Mouse (Mus musculus): ENCODE results near the gene Tent4b. TPM values are rescaled to one million over a fixed set of nuclear protein-coding genes. Genes with fewer than 3 reads are reported as not detected.

Tent4b gene
- polyA plus RNA-seq, 1 experiment from 2014 or later, result 9.5 TPM

GRCm38 (mm10) chr8:88269107-88269875 is 70.3 kb downstream of the Tent4b start:
- H3K4me2 ChIP-seq, result no peak overlapping the region
- no peak overlapping the region for H3K27ac ChIP-seq
- H3K4me1 ChIP-seq (replicated peaks), result peaks cover 12% of the 10 kb centered on the region
- ATAC-seq (ENCODE audit: low FRiP score), result no peak
- H3K9me3 ChIP-seq, result no peaks in the 10 kb centered on the region
- H3K36me3 ChIP-seq, result no peaks in the 10 kb centered on the region
- H3K9ac ChIP-seq, result no peak overlapping the region
- H3K27me3 ChIP-seq, result peaks cover 40% of the 10 kb centered on the region
- no peak overlapping the region for H3K4me3 ChIP-seq
- 67% methylated on average over 7 of the region's 7 CpGs for WGBS

- Histone ChIP-seq H3K27me3 (peaks cover 44% of the 10 kb centered on the region), H3K9me3 (no peaks in the 10 kb centered on the region), H3K36me3 (no peaks in the 10 kb centered on the region), H3K9ac (no peak overlapping the region), H3K27ac (no peak overlapping the region), H3K4me1 (replicated peaks) (peaks cover 12% of the 10 kb centered on the region), H3K4me3 (no peak overlapping the region), H3K4me2 (no peak overlapping the region)
- ATAC-seq (ENCODE audit: low FRiP score), result no peak
- WGBS, result 77% methylated on average over 3 of the region's 3 CpGs
Observed at GRCm38 (mm10) chr8:88270086-88270485, 71.1 kb downstream of the Tent4b start.

GRCm38 (mm10) chr8:88272231-88273050 is 73.4 kb downstream of the Tent4b start, which contains the start of gene Adcy7:
TSS of gene Adcy7 (plus strand) at chr8:88272403.
- WGBS, result 3% methylated on average over 61 of the region's 64 CpGs
- peak; percentile 59 for ATAC-seq (ENCODE audit: low FRiP score)
- Histone ChIP-seq H3K4me2 (peak within 1 kb of the TSS; percentile 85), H3K9ac (peak within 1 kb of the TSS; percentile 70), H3K27ac (no peak within 1 kb of the TSS), H3K27me3 (peaks cover 46% of the 10 kb centered on the region), H3K4me1 (replicated peaks) (peaks cover 12% of the 10 kb centered on the region), H3K9me3 (no peaks in the 10 kb centered on the region), H3K36me3 (no peaks in the 10 kb centered on the region), H3K4me3 (peak within 1 kb of the TSS; percentile 47)

- peak overlapping the region; percentile 47 for H3K4me3 ChIP-seq
- H3K4me1 ChIP-seq (replicated peaks), result peaks cover 12% of the 10 kb centered on the region
- ATAC-seq (ENCODE audit: low FRiP score), result no peak
- no peaks in the 10 kb centered on the region for H3K9me3 ChIP-seq
- H3K9ac ChIP-seq, result peak overlapping the region; percentile 70; the same call in 1 of the 2 replicates
- 69% methylated on average over 7 of the region's 7 CpGs for WGBS
- H3K4me2 ChIP-seq, result peak overlapping the region; percentile 85
- peaks cover 46% of the 10 kb centered on the region for H3K27me3 ChIP-seq
- no peak overlapping the region for H3K27ac ChIP-seq
- H3K36me3 ChIP-seq, result no peaks in the 10 kb centered on the region
Observed at GRCm38 (mm10) chr8:88273051-88273430, 74.0 kb downstream of the Tent4b start.

- H3K9ac ChIP-seq, result no peak overlapping the region
- no peak overlapping the region for H3K4me3 ChIP-seq
- 91% methylated on average over 5 of the region's 5 CpGs for WGBS
- H3K36me3 ChIP-seq, result no peaks in the 10 kb centered on the region
- H3K9me3 ChIP-seq, result no peaks in the 10 kb centered on the region
- no peak overlapping the region for H3K4me2 ChIP-seq
- peaks cover 12% of the 10 kb centered on the region for H3K4me1 ChIP-seq (replicated peaks)
- H3K27me3 ChIP-seq, result peaks cover 44% of the 10 kb centered on the region
- ATAC-seq (ENCODE audit: low FRiP score), result no peak
- H3K27ac ChIP-seq, result no peak overlapping the region
Observed at GRCm38 (mm10) chr8:88274090-88274489, 75.1 kb downstream of the Tent4b start.

GRCm38 (mm10) chr8:88279220-88279619 is 80.2 kb downstream of the Tent4b start:
- H3K9me3 ChIP-seq, result no peaks in the 10 kb centered on the region
- ATAC-seq (ENCODE audit: low FRiP score), result no peak
- H3K27me3 ChIP-seq, result peaks cover 7% of the 10 kb centered on the region; the same call in 1 of the 2 replicates
- no peaks in the 10 kb centered on the region for H3K4me1 ChIP-seq (replicated peaks)
- H3K4me3 ChIP-seq, result no peak overlapping the region
- WGBS, result 66% methylated on average over 5 of the region's 5 CpGs
- no peak overlapping the region for H3K4me2 ChIP-seq
- no peaks in the 10 kb centered on the region for H3K36me3 ChIP-seq
- no peak overlapping the region for H3K27ac ChIP-seq
- no peak overlapping the region for H3K9ac ChIP-seq

- Histone ChIP-seq H3K9me3 (no peaks in the 10 kb centered on the region), H3K27ac (no peak overlapping the region), H3K9ac (no peak overlapping the region), H3K27me3 (0 out of 2 replicates have a peak, but pooled peaks cover 3% of the 10 kb centered on the region), H3K4me2 (no peak overlapping the region), H3K36me3 (no peaks in the 10 kb centered on the region), H3K4me1 (replicated peaks) (no peaks in the 10 kb centered on the region), H3K4me3 (no peak overlapping the region)
- no peak for ATAC-seq (ENCODE audit: low FRiP score)
- WGBS, result 86% methylated on average over 6 of the region's 6 CpGs
Observed at GRCm38 (mm10) chr8:88279670-88280069, 80.7 kb downstream of the Tent4b start.

- Histone ChIP-seq H3K4me3 (no peak overlapping the region), H3K27ac (no peak overlapping the region), H3K36me3 (no peaks in the 10 kb centered on the region), H3K4me2 (no peak overlapping the region), H3K9me3 (no peaks in the 10 kb centered on the region), H3K4me1 (replicated peaks) (no peaks in the 10 kb centered on the region), H3K9ac (no peak overlapping the region), H3K27me3 (0 out of 2 replicates have a peak, but pooled peaks cover 3% of the 10 kb centered on the region)
- 74% methylated on average over 7 of the region's 7 CpGs for WGBS
- ATAC-seq (ENCODE audit: low FRiP score), result no peak
Observed at GRCm38 (mm10) chr8:88280904-88281303, 81.9 kb downstream of the Tent4b start.

- Histone ChIP-seq H3K4me3 (no peak overlapping the region), H3K27me3 (no peaks in the 10 kb centered on the region), H3K4me1 (replicated peaks) (no peaks in the 10 kb centered on the region), H3K27ac (no peak overlapping the region), H3K9me3 (no peaks in the 10 kb centered on the region), H3K9ac (no peak overlapping the region), H3K36me3 (no peaks in the 10 kb centered on the region), H3K4me2 (no peak overlapping the region)
- no peak for ATAC-seq (ENCODE audit: low FRiP score)
- 54% methylated on average over 8 of the region's 8 CpGs for WGBS
Observed at GRCm38 (mm10) chr8:88282684-88283083, 83.7 kb downstream of the Tent4b start.

- no peak overlapping the region for H3K4me2 ChIP-seq
- WGBS, result 83% methylated on average over 13 of the region's 13 CpGs
- no peaks in the 10 kb centered on the region for H3K36me3 ChIP-seq
- ATAC-seq (ENCODE audit: low FRiP score), result no peak
- H3K27me3 ChIP-seq, result no peaks in the 10 kb centered on the region
- no peaks in the 10 kb centered on the region; the same call in 1 of the 2 replicates for H3K4me1 ChIP-seq (replicated peaks)
- H3K27ac ChIP-seq, result no peak overlapping the region
- no peak overlapping the region for H3K9ac ChIP-seq
- H3K4me3 ChIP-seq, result no peak overlapping the region
- H3K9me3 ChIP-seq, result no peaks in the 10 kb centered on the region
Observed at GRCm38 (mm10) chr8:88283243-88284115, 84.5 kb downstream of the Tent4b start.

- Histone ChIP-seq H3K27me3 (no peaks in the 10 kb centered on the region), H3K4me2 (no peak overlapping the region), H3K27ac (no peak overlapping the region), H3K4me3 (no peak overlapping the region), H3K4me1 (replicated peaks) (peaks cover 4% of the 10 kb centered on the region), H3K9me3 (no peaks in the 10 kb centered on the region), H3K9ac (no peak overlapping the region), H3K36me3 (no peaks in the 10 kb centered on the region)
- WGBS, result 64% methylated on average over 7 of the region's 7 CpGs
- no peak for ATAC-seq (ENCODE audit: low FRiP score)
Observed at GRCm38 (mm10) chr8:88284738-88285137, 85.7 kb downstream of the Tent4b start.

Measured in hindbrain, embryonic 13.5 days (tissue).